Comparison of ENCODE assay signal across 1 mouse cellular context in the genomic region with DNA sequence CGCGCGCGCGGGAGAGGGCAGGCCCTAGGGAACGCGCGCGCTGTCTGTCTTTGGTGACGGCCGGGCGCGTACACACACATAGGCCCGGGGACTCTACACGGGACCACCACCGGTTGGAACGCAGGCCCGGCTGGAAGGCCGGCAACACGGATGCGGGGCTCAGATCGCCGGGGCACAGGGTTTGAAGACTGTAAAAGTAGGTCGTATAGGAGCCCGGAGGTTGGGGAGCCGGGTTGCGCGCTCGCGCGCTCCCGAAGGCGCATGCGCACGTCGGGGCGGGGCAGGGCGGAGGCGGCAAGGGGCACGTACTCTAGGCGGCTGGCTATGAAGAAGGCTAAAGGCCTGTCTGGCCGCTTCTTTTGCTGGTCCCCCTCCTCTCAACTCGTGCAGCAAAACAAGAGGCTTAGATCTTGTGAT.
A peak's percentile ranks its signal among the peaks of the same experiment; 100 is the strongest.
TF ChIP-seq lines count a peak whose summit lies in the region.

No protein-coding gene starts in this region.

TF ChIP-seq in MEL, 35 proteins besides CTCF, POLR2A, EP300 and RAD21 (continued from another document):
- no peak for TF ChIP-seq CHD1 (IDR thresholded peaks at IDR 0.05; ENCODE audit: low read depth, low read length)
- TF ChIP-seq MYC (IDR thresholded peaks at IDR 0.05; ENCODE audit: low read depth, low read length), result no peak
- no peak for TF ChIP-seq GATA1 (IDR thresholded peaks at IDR 0.05; ENCODE audit: low read depth, low read length)
- peak; percentile 67; the same call in 1 of the 2 replicates for TF ChIP-seq TBP (IDR thresholded peaks at IDR 0.05; ENCODE audit: low read depth, low read length)
- no peak for TF ChIP-seq UBTF (IDR thresholded peaks at IDR 0.05; ENCODE audit: borderline replicate concordance, insufficient read depth, low read depth, low read length)
- no peak for TF ChIP-seq USF1 (IDR thresholded peaks at IDR 0.05; ENCODE audit: low read depth, low read length)
- no peak for TF ChIP-seq MYB (IDR thresholded peaks at IDR 0.05; ENCODE audit: low read depth, low read length)
- TF ChIP-seq ETS1 (IDR thresholded peaks at IDR 0.05; ENCODE audit: low read depth, low read length), result no peak
- no peak for TF ChIP-seq TAL1 (IDR thresholded peaks at IDR 0.05; ENCODE audit: low read length)
